Mouse (Mus musculus): ENCODE measurements around the gene Gpt2.
A peak's percentile ranks its signal among the peaks of the same experiment; 100 is the strongest.

- TF ChIP-seq CTCF (IDR thresholded peaks at IDR 0.05; ENCODE audit: low read depth): peak; percentile 48
- TF ChIP-seq EP300 (optimal IDR thresholded peaks at IDR 0.05): no peak
Measured at GRCm38 (mm10) chr8:85508661-85509060, 16.3 kb downstream of the Gpt2 start.
